30 mouse cellular contexts compared by ENCODE assay signal in the genomic region with DNA sequence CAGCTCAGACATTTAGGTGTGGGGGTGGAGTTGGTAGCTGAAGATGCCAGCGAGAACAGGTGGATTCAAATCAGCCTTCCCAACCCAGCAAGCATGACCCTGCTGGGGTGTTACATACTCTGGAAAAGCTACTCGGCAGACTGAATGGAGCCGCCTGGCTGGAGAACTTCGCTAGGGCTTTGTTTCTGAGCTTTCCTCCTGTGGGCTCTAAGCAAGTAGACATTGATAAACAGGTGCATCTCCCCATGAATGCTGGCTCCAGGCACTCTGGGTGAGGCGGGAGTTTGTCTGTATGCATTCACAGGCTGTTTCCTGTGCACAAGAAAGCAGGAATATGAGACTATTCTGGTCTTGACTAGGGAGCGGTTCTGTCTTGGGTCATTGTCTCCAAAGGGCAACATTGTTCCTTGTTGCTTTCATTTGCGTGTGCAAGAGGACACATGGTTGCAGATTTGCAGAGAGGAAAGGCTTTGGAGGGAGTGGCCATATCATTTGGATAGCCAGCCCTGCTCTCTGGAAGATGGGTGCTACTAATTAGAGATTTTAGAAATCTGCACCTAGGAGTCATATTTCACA. TPM values are rescaled to one million over a fixed set of nuclear protein-coding genes. Genes with fewer than 3 reads are reported as not detected.
DNase-seq lines count a peak whose midpoint lies in the region; ATAC-seq and TF ChIP-seq lines count a peak whose summit lies in the region.
"Had no signal": no experiment of that assay in that cellular context is flagged by ENCODE, and none has a peak within 500 bp of the region (broad histone marks: within the 10 kb centered on the region; RNA-seq: fewer than 3 reads in every experiment).

No protein-coding gene starts in this region.

- no peak overlapping the region for H3K4me2 ChIP-seq in hindbrain, embryonic 11.5 days (replicated peaks; ENCODE audit: low read depth, low read length)
- H3K4me2 ChIP-seq: embryonic facial prominence, embryonic 15.5 days; forebrain, embryonic 15.5 days; hindbrain, embryonic 14.5 days; limb, embryonic 12.5 days; liver, embryonic 11.5 days; midbrain, embryonic 12.5 days had no signal

- no peak for TF ChIP-seq POLR2A in testis, adult 2 months (IDR thresholded peaks at IDR 0.05; ENCODE audit: control insufficient read depth, low read depth, low read length)

- H3K27ac ChIP-seq in testis, adult 2 months (ENCODE audit: control insufficient read depth, insufficient read depth, low read depth, low read length), result peak overlapping the region; percentile 62
- H3K27ac ChIP-seq in hindbrain, embryonic 11.5 days (ENCODE audit: low read depth, low read length), result no peak overlapping the region
- H3K27ac ChIP-seq: embryonic facial prominence, embryonic 15.5 days; forebrain, embryonic 15.5 days; hindbrain, embryonic 14.5 days; layer of hippocampus, adult 2 months; limb, embryonic 12.5 days; midbrain, embryonic 12.5 days; stomach, postnatal 0 days had no signal

- H3K4me1 ChIP-seq in testis, adult 2 months (ENCODE audit: control insufficient read depth, insufficient read depth, low read length), result peaks cover 4% of the 10 kb centered on the region; the same call in 1 of the 2 replicates
- H3K4me1 ChIP-seq in hindbrain, embryonic 11.5 days (replicated peaks; ENCODE audit: control insufficient read depth, insufficient read depth, low read length), result no peaks in the 10 kb centered on the region
- H3K4me1 ChIP-seq: embryonic facial prominence, embryonic 15.5 days; forebrain, embryonic 15.5 days; midbrain, embryonic 12.5 days had no signal

- no peak for DNase-seq in testis, postnatal 10 days (ENCODE audit: low spot score)
- peak; percentile 87 for DNase-seq in brain, adult 2 months (ENCODE audit: low read depth, low spot score)
- peak; percentile 77 for DNase-seq in cerebellum, adult 9-10 months
- DNase-seq in testis, postnatal 14 days (ENCODE audit: low spot score), result peak; percentile 76
- no peak for DNase-seq in hindbrain, embryonic 11.5 days (ENCODE audit: low spot score)
- DNase-seq in frontal cortex, adult 2 months (ENCODE audit: extremely low spot score in 1 of 2, low spot score in 1 of 2), result no peak
- DNase-seq: adrenal gland, postnatal 25 days; gastrocnemius, postnatal 14 days; heart, adult 18-20 months; kidney, adult 2 months; kidney, postnatal 14 days; liver, postnatal 0 days; right cerebral cortex, postnatal 14 days; thymus, postnatal 14 days had no signal

- TF ChIP-seq CTCF in testis, adult 2 months (IDR thresholded peaks at IDR 0.05; ENCODE audit: control insufficient read depth, insufficient read depth, insufficient replicate concordance, low read depth, low read length), result no peak

- no peak overlapping the region for H3K9ac ChIP-seq in hindbrain, embryonic 11.5 days (ENCODE audit: low read depth, low read length)
- H3K9ac ChIP-seq: embryonic facial prominence, embryonic 15.5 days; forebrain, embryonic 15.5 days; hindbrain, embryonic 14.5 days; limb, embryonic 12.5 days; liver, postnatal 0 days; midbrain, embryonic 12.5 days had no signal

- no peaks in the 10 kb centered on the region for H3K9me3 ChIP-seq in hindbrain, embryonic 11.5 days (ENCODE audit: control insufficient read depth, low read length)
- H3K9me3 ChIP-seq: embryonic facial prominence, embryonic 15.5 days; forebrain, embryonic 15.5 days; limb, embryonic 12.5 days; midbrain, embryonic 12.5 days had no signal

- ATAC-seq in erythroid progenitor cell, adult 5-6 weeks (replicated peaks; ENCODE audit: low FRiP score, poor library complexity, severe bottlenecking), result no peak
- ATAC-seq in hindbrain, embryonic 11.5 days (ENCODE audit: low FRiP score), result no peak
- ATAC-seq: forebrain, embryonic 15.5 days; liver, postnatal 0 days; lung, postnatal 0 days had no signal

- no peak overlapping the region for H3K4me3 ChIP-seq in testis, adult 2 months (ENCODE audit: control insufficient read depth, low read depth, low read length)
- no peak overlapping the region for H3K4me3 ChIP-seq in hindbrain, embryonic 11.5 days (ENCODE audit: low read depth, low read length)
- H3K4me3 ChIP-seq: embryonic facial prominence, embryonic 15.5 days; forebrain, embryonic 15.5 days; layer of hippocampus, adult 2 months; limb, embryonic 12.5 days; midbrain, embryonic 12.5 days had no signal

- no peaks in the 10 kb centered on the region for H3K27me3 ChIP-seq in testis, adult 2 months (ENCODE audit: control insufficient read depth, insufficient read depth, low read length)
- H3K27me3 ChIP-seq in hindbrain, embryonic 11.5 days (ENCODE audit: control insufficient read depth, insufficient read depth, low read length), result no peaks in the 10 kb centered on the region
- H3K27me3 ChIP-seq: embryonic facial prominence, embryonic 15.5 days; forebrain, embryonic 15.5 days; limb, embryonic 12.5 days had no signal

- no peaks in the 10 kb centered on the region for H3K36me3 ChIP-seq in testis, adult 2 months (ENCODE audit: control insufficient read depth, insufficient read depth, low read length)
- H3K36me3 ChIP-seq in hindbrain, embryonic 11.5 days (ENCODE audit: control insufficient read depth, insufficient read depth, low read length), result no peaks in the 10 kb centered on the region
- H3K36me3 ChIP-seq: embryonic facial prominence, embryonic 15.5 days; forebrain, embryonic 15.5 days; limb, embryonic 12.5 days; midbrain, embryonic 12.5 days had no signal

- 60% methylated on average over 7 of the region's 7 CpGs for WGBS in hindbrain, embryonic 11.5 days

RNA-seq across cellular contexts. Expression of a gene that starts 6.3 kb away (rescaled TPM):
- polyA plus RNA-seq in testis, adult 2 months (2012; rRNA removed), result 35.9 and 50.1 TPM in 2 replicates
- total RNA-seq in erythroid progenitor cell, adult 5-6 weeks (2015; ENCODE audit: low replicate concordance), result not detected in 2 replicates
- not detected in 2 replicates for total RNA-seq in erythroid progenitor cell, adult 5-6 weeks (2017; ENCODE audit: low replicate concordance)
- polyA plus RNA-seq in hindbrain, embryonic 11.5 days (2014; fragmentation: Nextera tagmentation; extraction: Ambion mirVana), result 108 and 111 TPM in 2 replicates
- polyA plus RNA-seq in frontal cortex, adult 2 months (2012; rRNA removed), result 129 and 152 TPM in 2 replicates
- total RNA-seq: common myeloid progenitor, adult 5-6 weeks had no signal
- polyA plus RNA-seq: C2C12 had no signal

RNA-seq across cellular contexts. Expression of a gene that starts 35.7 kb away (rescaled TPM):
- polyA plus RNA-seq in testis, adult 2 months (2012; rRNA removed), result 45.8 and 54.6 TPM in 2 replicates
- 2.5 TPM in 1 of 2 replicates, not detected in the other for total RNA-seq in erythroid progenitor cell, adult 5-6 weeks (2015; ENCODE audit: low replicate concordance)
- total RNA-seq in erythroid progenitor cell, adult 5-6 weeks (2017; ENCODE audit: low replicate concordance), result not detected in 2 replicates
- 1.0 and 1.5 TPM in 2 replicates for polyA plus RNA-seq in hindbrain, embryonic 11.5 days (2014; fragmentation: Nextera tagmentation; extraction: Ambion mirVana)
- 13.8 and 14.7 TPM in 2 replicates for polyA plus RNA-seq in frontal cortex, adult 2 months (2012; rRNA removed)
- polyA plus RNA-seq: C2C12 had no signal

RNA-seq across cellular contexts. Expression of a gene that starts 44.8 kb away (rescaled TPM):
- polyA plus RNA-seq in testis, adult 2 months (2012; rRNA removed), result 0.24 and 0.44 TPM in 2 replicates
- total RNA-seq in erythroid progenitor cell, adult 5-6 weeks (2015; ENCODE audit: low replicate concordance), result not detected in 2 replicates
- total RNA-seq in erythroid progenitor cell, adult 5-6 weeks (2017; ENCODE audit: low replicate concordance), result not detected in 2 replicates
- polyA plus RNA-seq in hindbrain, embryonic 11.5 days (2014; fragmentation: Nextera tagmentation; extraction: Ambion mirVana), result 0.06 and 0.19 TPM in 2 replicates
- polyA plus RNA-seq in frontal cortex, adult 2 months (2012; rRNA removed), result not detected in 2 replicates
- total RNA-seq: common myeloid progenitor, adult 5-6 weeks; layer of hippocampus, adult 2 months; layer of hippocampus, postnatal 25 days; left cerebral cortex, postnatal 10 days had no signal
- polyA plus RNA-seq: C2C12; forebrain, embryonic 15.5 days; hindbrain, embryonic 14.5 days; liver, postnatal 0 days; neural tube, embryonic 11.5 days had no signal

Comparison
In these comparisons a context has a peak if more than half of its experiments do, and no peak if none do; other contexts are left out.
1. DNase-seq: peak in brain, adult 2 months (single experiment), cerebellum, adult 9-10 months (single experiment) and testis, postnatal 14 days (single experiment); none in testis, postnatal 10 days (single experiment), hindbrain, embryonic 11.5 days (single experiment) and frontal cortex, adult 2 months (0 of 2).